Mouse (Mus musculus): ENCODE measurements around the gene Uqcc3. TPM values are rescaled to one million over a fixed set of nuclear protein-coding genes. Genes with fewer than 3 reads are reported as not detected.
A peak's percentile ranks its signal among the peaks of the same experiment; 100 is the strongest.
"Not testable (repeated sequence)": the region's sequence is repeated elsewhere in the genome, so short reads cannot be mapped to it uniquely, and the experiment has no call there.

Gene Uqcc3
- polyA plus RNA-seq, 1 experiment from 2014 or later = 29.8 TPM

- Histone ChIP-seq H3K9ac (peak overlapping the region; percentile 99), H3K4me3 (replicated peaks) (peak overlapping the region; percentile 98), H3K36me3 (replicated peaks) (peaks cover 33% of the 10 kb centered on the region), H3K27ac (replicated peaks) (peak overlapping the region; percentile 92), H3K27me3 (no peaks in the 10 kb centered on the region), H3K9me3 (replicated peaks) (no peaks in the 10 kb centered on the region), H3K4me1 (replicated peaks) (peaks cover 52% of the 10 kb centered on the region), H3K4me2 (peak overlapping the region; percentile 90)
- peak; percentile 19 for ATAC-seq (ENCODE audit: insufficient read depth)
- 26% methylated on average over 9 of the region's 9 CpGs for WGBS (ENCODE audit: insufficient replicate concordance)
Observed at GRCm38 (mm10) chr19:8870838-8871237, 9.9 kb downstream of the Uqcc3 start.

GRCm38 (mm10) chr19:8870381-8870780, 10.3 kb downstream of the Uqcc3 start:
- WGBS (ENCODE audit: insufficient replicate concordance) = 46% methylated on average over 3 of the region's 3 CpGs
- H3K9ac ChIP-seq = 0 out of 2 replicates have a peak overlapping the region, but pooled peaks have one; percentile 99
- H3K9me3 ChIP-seq (replicated peaks); ATAC-seq (ENCODE audit: insufficient read depth); H3K27me3 ChIP-seq: not testable (repeated sequence)
- peaks cover 28% of the 10 kb centered on the region for H3K36me3 ChIP-seq (replicated peaks)
- H3K4me1 ChIP-seq (replicated peaks) = peaks cover 52% of the 10 kb centered on the region
- peak overlapping the region; percentile 90 for H3K4me2 ChIP-seq
- peak overlapping the region; percentile 98 for H3K4me3 ChIP-seq (replicated peaks)
- H3K27ac ChIP-seq (replicated peaks) = 0 out of 2 replicates have a peak overlapping the region, but pooled peaks have one; percentile 92

DNA sequence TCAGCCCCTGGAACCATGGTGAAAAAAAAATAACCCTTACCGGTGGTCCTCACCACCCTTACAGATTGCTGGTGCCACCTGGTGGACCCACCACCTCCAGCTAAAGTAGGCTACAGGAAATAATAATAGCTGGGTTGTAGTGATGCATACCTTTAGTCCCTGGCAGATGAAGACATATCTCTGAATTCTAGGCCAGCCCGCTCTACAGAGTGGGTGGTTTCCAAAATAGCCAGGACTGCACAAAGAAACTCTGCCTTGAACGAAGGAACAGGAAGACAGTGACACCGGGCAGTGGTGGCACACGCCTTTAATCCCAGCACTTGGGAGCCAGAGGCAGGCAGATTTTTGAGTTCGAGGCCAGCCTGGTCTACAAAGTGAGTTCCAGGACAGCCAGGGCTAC, 16.5 kb downstream of the Uqcc3 start:
- H3K9ac ChIP-seq = no peak overlapping the region
- no peak for ATAC-seq (ENCODE audit: insufficient read depth)
- 0 out of 2 replicates have a peak, but pooled peaks cover 6% of the 10 kb centered on the region for H3K4me1 ChIP-seq (replicated peaks)
- H3K9me3 ChIP-seq (replicated peaks) = no peaks in the 10 kb centered on the region
- no peaks in the 10 kb centered on the region for H3K27me3 ChIP-seq
- 69% methylated on average over 6 of the region's 6 CpGs for WGBS (ENCODE audit: insufficient replicate concordance)
- H3K4me3 ChIP-seq (replicated peaks) = no peak overlapping the region
- H3K36me3 ChIP-seq (replicated peaks) = no peaks in the 10 kb centered on the region
- H3K4me2 ChIP-seq = no peak overlapping the region
- H3K27ac ChIP-seq (replicated peaks) = no peak overlapping the region

DNA sequence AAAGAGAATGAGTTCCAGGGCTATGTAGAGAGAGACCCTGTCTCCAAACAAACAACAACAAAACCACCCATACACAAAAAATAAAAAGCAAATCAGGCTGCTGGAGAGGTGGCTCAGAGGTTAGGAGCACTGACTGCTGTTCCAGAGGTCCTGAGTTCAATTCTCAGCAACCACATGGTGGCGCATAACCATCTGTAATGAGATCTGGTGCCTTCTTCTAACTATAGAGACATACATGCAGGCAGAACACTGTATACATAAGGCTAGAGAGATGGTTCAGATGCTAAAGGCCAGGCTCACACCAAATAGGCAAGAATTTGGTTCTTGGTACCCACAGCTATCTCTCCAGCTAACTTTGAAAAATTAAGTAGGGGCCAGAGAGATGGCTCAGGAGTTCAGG, 21.7 kb downstream of the Uqcc3 start:
- H3K27ac ChIP-seq (replicated peaks) = no peak overlapping the region
- no peak overlapping the region for H3K4me2 ChIP-seq
- no peaks in the 10 kb centered on the region for H3K36me3 ChIP-seq (replicated peaks)
- no peak for ATAC-seq (ENCODE audit: insufficient read depth)
- no peaks in the 10 kb centered on the region for H3K9me3 ChIP-seq (replicated peaks)
- WGBS (ENCODE audit: insufficient replicate concordance) = 20% methylated on average over 1 of the region's 1 CpGs
- no peak overlapping the region for H3K4me3 ChIP-seq (replicated peaks)
- no peaks in the 10 kb centered on the region for H3K4me1 ChIP-seq (replicated peaks)
- H3K9ac ChIP-seq = no peak overlapping the region
- H3K27me3 ChIP-seq = no peaks in the 10 kb centered on the region

DNA sequence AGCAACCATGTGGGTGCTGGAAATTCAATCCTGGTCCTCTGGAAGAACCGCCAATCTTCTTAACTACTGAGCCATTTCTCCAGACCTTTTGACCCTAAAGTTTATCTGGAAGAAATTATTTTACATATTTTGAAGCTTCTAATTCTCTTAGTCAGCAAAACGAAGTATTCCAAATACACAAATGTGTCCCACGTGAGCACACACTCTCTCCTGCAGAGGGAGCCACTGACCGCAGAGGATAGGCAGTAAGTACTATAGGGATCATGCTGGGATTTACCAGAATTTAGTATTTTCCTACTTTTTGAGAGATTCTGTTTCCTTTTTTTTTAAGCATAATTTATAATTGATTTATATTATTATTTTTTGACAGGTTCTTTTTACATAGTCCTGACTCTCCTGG, 23.0 kb downstream of the Uqcc3 start:
- no peaks in the 10 kb centered on the region for H3K4me1 ChIP-seq (replicated peaks)
- no peak overlapping the region for H3K4me3 ChIP-seq (replicated peaks)
- H3K9me3 ChIP-seq (replicated peaks) = no peaks in the 10 kb centered on the region
- WGBS (ENCODE audit: insufficient replicate concordance) = 33% methylated on average over 4 of the region's 4 CpGs
- no peak overlapping the region for H3K9ac ChIP-seq
- no peaks in the 10 kb centered on the region for H3K27me3 ChIP-seq
- no peak overlapping the region for H3K4me2 ChIP-seq
- ATAC-seq (ENCODE audit: insufficient read depth) = no peak
- H3K27ac ChIP-seq (replicated peaks) = no peak overlapping the region
- no peaks in the 10 kb centered on the region for H3K36me3 ChIP-seq (replicated peaks)

- WGBS (ENCODE audit: insufficient replicate concordance) = 74% methylated on average over 3 of the region's 3 CpGs
- Histone ChIP-seq H3K9ac (no peak overlapping the region), H3K27me3 (peaks cover 5% of the 10 kb centered on the region; the same call in 1 of the 2 replicates), H3K9me3 (replicated peaks) (no peaks in the 10 kb centered on the region), H3K27ac (replicated peaks) (no peak overlapping the region), H3K4me1 (replicated peaks) (peaks cover 13% of the 10 kb centered on the region; the same call in 1 of the 2 replicates), H3K36me3 (replicated peaks) (no peaks in the 10 kb centered on the region; the same call in 1 of the 2 replicates), H3K4me2 (no peak overlapping the region), H3K4me3 (replicated peaks) (no peak overlapping the region)
- ATAC-seq (ENCODE audit: insufficient read depth) = no peak
Observed at GRCm38 (mm10) chr19:8853117-8853516, 27.6 kb downstream of the Uqcc3 start.

GRCm38 (mm10) chr19:8852236-8852928, 28.3 kb downstream of the Uqcc3 start:
- H3K4me2 ChIP-seq = no peak overlapping the region
- peaks cover 5% of the 10 kb centered on the region; the same call in 1 of the 2 replicates for H3K27me3 ChIP-seq
- peaks cover 13% of the 10 kb centered on the region; the same call in 1 of the 2 replicates for H3K4me1 ChIP-seq (replicated peaks)
- WGBS (ENCODE audit: insufficient replicate concordance) = 59% methylated on average over 10 of the region's 10 CpGs
- H3K36me3 ChIP-seq (replicated peaks) = peaks cover 6% of the 10 kb centered on the region; the same call in 1 of the 2 replicates
- no peak overlapping the region for H3K4me3 ChIP-seq (replicated peaks)
- no peak overlapping the region for H3K9ac ChIP-seq
- no peak for ATAC-seq (ENCODE audit: insufficient read depth)
- H3K9me3 ChIP-seq (replicated peaks) = no peaks in the 10 kb centered on the region
- H3K27ac ChIP-seq (replicated peaks) = no peak overlapping the region

GRCm38 (mm10) chr19:8851639-8852038, 29.1 kb downstream of the Uqcc3 start:
- no peak for ATAC-seq (ENCODE audit: insufficient read depth)
- Histone ChIP-seq H3K4me2 (no peak overlapping the region), H3K9me3 (replicated peaks) (no peaks in the 10 kb centered on the region), H3K27me3 (peaks cover 5% of the 10 kb centered on the region; the same call in 1 of the 2 replicates), H3K36me3 (replicated peaks) (peaks cover 13% of the 10 kb centered on the region), H3K27ac (replicated peaks) (no peak overlapping the region), H3K9ac (no peak overlapping the region), H3K4me3 (replicated peaks) (no peak overlapping the region), H3K4me1 (replicated peaks) (peaks cover 13% of the 10 kb centered on the region; the same call in 1 of the 2 replicates)
- WGBS (ENCODE audit: insufficient replicate concordance) = 51% methylated on average over 7 of the region's 7 CpGs

DNA sequence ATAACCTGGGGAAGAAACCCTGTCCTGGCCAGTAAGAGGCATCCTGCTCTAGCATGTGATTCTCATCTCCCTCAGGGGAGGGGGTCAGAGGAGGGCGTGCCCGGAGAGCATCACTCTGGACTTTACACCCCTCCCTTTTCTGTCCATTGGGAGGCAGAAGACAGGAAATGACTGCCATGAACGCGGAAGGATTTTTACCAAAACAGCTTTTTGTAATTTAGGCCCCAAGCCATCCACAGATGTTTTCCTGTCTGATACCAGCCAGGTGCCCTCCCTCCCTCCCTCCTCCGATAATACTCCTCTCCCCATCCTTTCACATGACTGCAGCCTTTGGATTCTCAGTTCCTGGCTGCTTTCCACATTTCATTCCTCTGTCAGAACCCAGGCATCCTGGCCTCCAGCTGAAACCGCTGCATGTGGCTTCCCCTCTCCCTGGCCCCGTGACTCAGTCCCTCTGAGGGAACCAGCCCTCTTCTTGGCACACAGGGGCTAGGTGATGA, 30.3 kb downstream of the Uqcc3 start, which contains the start of gene Lrrn4cl:
Gene Lrrn4cl, plus strand, starts transcription at position 367 of the 500 bp plus-strand sequence.
- H3K27ac ChIP-seq (replicated peaks) = no peak within 1 kb of the TSS
- H3K27me3 ChIP-seq = peaks cover 5% of the 10 kb centered on the region; the same call in 1 of the 2 replicates
- no peaks in the 10 kb centered on the region for H3K9me3 ChIP-seq (replicated peaks)
- H3K36me3 ChIP-seq (replicated peaks) = peaks cover 25% of the 10 kb centered on the region
- 41% methylated on average over 7 of the region's 7 CpGs for WGBS (ENCODE audit: insufficient replicate concordance)
- no peak within 1 kb of the TSS for H3K4me3 ChIP-seq (replicated peaks)
- no peak within 1 kb of the TSS for H3K9ac ChIP-seq
- no peak for ATAC-seq (ENCODE audit: insufficient read depth)
- H3K4me1 ChIP-seq (replicated peaks) = peaks cover 13% of the 10 kb centered on the region; the same call in 1 of the 2 replicates
- H3K4me2 ChIP-seq = no peak within 1 kb of the TSS

DNA sequence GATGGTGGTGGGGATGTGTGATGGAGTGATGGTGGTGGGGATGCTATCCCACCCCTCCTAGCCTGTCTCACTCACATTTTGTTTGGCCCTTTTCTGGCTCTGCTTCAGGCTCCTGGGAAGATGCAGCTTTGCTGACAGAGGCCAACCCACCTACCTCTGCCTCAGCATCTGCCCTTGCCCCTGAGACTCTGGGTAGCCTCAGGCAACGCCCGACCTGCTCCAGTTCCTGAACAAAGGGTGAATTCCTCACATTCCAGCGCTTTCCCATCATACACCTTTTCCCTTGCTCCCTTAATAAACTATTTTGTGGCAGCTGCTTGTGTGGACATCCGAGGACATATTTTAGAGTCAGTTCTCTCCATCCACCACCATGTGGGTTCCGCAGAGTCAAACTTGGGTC, 32.4 kb downstream of the Uqcc3 start:
- Histone ChIP-seq H3K9ac (no peak overlapping the region), H3K4me3 (replicated peaks) (no peak overlapping the region), H3K4me1 (replicated peaks) (peaks cover 16% of the 10 kb centered on the region; the same call in 1 of the 2 replicates), H3K27ac (replicated peaks) (no peak overlapping the region), H3K36me3 (replicated peaks) (peaks cover 28% of the 10 kb centered on the region), H3K9me3 (replicated peaks) (no peaks in the 10 kb centered on the region), H3K4me2 (no peak overlapping the region), H3K27me3 (peaks cover 5% of the 10 kb centered on the region; the same call in 1 of the 2 replicates)
- WGBS (ENCODE audit: insufficient replicate concordance) = 75% methylated on average over 5 of the region's 5 CpGs
- no peak for ATAC-seq (ENCODE audit: insufficient read depth)

GRCm38 (mm10) chr19:8844371-8845129, 36.2 kb downstream of the Uqcc3 start:
- Histone ChIP-seq H3K9me3 (replicated peaks) (no peaks in the 10 kb centered on the region), H3K9ac (no peak overlapping the region), H3K36me3 (replicated peaks) (peaks cover 38% of the 10 kb centered on the region), H3K4me3 (replicated peaks) (no peak overlapping the region), H3K4me1 (replicated peaks) (peaks cover 24% of the 10 kb centered on the region), H3K27ac (replicated peaks) (no peak overlapping the region), H3K4me2 (no peak overlapping the region), H3K27me3 (no peaks in the 10 kb centered on the region)
- WGBS (ENCODE audit: insufficient replicate concordance) = 58% methylated on average over 5 of the region's 5 CpGs
- ATAC-seq (ENCODE audit: insufficient read depth) = no peak
